Mouse (Mus musculus): ENCODE measurements around the gene Tomm40l. TPM values are rescaled to one million over a fixed set of nuclear protein-coding genes. Genes with fewer than 3 reads are reported as not detected.

The Tomm40l gene
- total RNA-seq, 4 experiments from 2014 or later: 69.3 to 85.0 (median 74.9) TPM

DNA sequence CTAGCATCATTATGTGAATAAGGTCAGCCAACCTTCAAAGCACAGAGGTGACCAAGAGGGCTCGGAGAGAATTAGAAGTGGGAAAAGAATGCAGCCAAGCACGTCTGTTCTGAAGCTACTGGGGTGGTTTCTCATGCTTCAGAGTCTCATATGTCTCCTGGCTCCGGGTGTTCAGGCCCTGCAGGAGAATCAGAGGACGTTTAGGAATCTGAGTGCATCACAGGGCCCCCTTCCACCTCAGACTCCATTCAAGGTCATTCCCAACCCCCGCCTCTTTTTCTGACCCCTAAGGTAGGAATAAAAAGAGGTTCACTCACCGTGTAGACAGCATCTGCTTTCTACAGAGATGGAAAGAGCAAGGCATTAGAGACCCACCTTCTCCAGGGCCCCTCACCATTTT, 7.4 kb upstream of the Tomm40l start:
- no peak for DNase-seq (ENCODE audit: low spot score in 2 of 2)

DNA sequence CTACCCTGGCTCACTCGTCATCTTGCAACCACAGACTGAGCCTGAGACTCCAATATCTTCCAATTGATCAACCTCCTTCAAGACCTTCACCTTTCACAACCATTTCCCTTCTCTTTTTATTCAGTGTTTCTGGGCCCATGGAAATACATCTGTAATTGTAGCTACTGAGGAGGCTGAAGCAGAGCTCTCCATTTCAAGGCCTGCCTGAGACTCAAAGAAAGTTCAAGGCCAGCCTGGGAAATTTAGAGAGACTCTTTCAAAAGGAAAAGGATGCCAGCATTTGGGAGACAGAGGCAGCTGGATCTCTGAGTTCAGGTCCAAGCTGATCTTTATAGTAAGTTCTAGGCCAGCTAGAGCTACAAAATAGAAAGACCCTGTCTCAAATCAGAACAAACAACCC, 5.6 kb upstream of the Tomm40l start:
- no peak for DNase-seq (ENCODE audit: low spot score in 2 of 2)

DNA sequence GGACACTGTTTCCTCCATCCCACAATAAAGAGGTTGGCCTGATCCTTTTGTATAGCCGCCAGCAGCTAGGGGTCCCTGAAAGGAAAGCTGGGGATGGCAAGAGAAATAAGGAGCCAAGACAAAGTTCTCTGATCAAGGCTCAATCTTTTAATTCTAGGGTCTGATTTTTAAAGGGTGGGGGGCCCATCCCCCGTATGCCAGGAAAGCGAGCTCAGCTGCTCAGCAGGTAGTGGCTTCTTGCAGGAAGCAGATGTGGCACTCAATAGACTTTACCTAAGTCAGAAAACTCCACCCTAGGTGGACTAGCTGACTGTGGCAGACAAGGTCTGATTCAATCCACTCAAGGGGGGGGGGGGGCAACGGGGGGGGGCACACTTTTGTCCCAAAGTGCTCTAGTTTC, 4.5 kb upstream of the Tomm40l start:
- no peak for DNase-seq (ENCODE audit: low spot score in 2 of 2)

DNA sequence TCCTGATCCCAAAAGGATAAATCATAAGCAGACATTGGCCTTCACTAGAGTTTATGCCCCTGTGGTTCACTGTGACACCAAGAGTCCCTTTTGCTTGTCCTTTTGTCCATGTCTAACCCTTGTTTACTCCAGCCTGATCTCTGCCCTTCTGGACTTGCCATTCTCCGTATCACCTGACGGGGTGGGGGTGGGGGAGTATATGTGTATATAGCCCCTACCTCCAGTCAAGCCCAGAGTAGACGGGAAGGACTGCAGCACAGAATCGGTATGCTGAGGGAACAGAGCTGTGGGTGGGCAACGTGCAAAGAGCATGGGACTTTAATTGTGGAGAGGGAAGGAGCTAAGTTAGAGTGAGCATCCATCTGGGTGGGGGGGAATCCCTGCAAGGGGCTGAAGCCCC, 2.5 kb upstream of the Tomm40l start, which contains the start of gene Apoa2:
Gene Apoa2, plus strand, starts transcription at position 198 of the 400 bp plus-strand sequence.
- no peak for DNase-seq (ENCODE audit: low spot score in 2 of 2)

DNA sequence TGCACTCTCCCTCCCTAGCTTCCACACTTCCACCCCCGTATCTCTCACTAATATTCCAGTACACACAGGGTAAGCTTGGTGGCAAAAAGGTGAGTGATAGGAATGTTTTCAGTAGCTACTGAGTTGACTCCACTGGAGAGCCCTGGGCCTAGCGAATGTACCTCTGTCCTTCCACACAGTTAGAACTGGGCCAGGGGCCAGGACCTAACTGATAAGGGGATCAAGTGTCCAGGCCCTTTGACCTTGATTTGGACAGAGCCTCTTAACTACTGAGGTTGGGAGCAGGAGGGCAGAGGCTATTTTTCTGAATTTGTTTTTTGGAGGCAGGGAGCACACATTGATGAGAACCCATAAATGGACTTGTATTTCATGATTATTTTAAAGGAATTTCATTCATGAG, 1.5 kb upstream of the Tomm40l start:
- no peak for DNase-seq (ENCODE audit: low spot score in 2 of 2)

DNA sequence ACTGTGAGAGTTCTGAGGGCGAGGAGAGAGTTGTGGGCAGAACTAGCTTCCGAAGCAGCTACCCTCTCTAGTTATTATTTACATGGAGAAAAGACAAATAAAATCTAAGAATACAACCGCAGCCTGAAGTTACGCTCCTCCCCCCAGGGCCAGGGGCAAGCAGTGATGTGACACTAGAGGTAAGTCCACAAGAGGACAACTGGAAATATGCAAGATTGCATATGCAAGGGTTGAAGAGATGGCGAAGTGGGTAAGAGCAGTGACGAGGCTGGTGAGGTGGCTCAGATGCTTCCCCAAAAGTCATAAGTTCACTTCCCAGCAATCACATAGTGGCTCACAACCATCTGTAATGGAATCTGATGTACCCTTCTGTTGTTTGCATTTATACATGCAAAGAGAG, 854 bp upstream of the Tomm40l start:
- DNase-seq (ENCODE audit: low spot score in 2 of 2): no peak

DNA sequence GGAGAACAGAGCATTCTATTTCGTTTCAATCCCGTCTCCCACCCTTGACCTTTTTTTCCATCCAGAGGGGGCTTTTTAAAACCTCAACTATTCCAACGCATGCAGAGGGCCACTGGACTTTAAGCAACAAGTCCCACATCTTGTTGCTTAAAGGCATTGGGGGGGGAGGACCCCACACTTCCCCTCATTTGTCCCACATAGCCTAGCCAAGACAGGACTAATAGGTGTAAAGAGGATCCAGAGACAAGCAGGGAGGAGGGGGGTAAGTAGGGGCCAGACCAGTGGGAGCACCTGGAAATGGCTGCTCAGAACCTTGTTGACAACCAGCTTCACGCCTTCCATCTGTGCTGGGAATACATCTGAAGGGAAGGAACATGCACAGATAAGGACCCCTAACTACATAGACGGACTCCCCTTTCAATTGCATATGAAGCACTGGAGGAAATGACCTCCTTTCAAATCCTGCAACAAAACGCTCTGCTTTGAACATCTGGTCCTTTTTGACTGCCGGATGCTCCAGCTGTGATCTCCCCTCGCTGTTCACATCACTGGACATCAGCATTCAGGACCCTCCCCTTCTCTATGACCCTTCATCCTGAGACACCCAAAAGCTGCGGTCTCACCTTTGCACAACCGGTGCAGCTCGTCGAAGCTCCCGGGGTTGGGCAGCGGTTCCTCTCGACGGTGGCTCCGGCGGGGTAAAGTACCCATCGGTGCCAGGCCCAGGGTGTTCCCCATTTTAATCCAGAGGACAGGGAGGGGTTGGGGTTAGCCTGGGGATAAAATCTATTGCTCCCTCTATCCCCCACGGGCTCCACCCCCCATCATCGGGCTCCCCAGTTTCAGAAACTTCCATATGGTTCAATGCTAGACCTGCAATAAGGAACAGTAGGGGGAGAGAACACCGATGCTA, 777 bp downstream of the Tomm40l start:
- no peak for DNase-seq (ENCODE audit: low spot score in 2 of 2)

DNA sequence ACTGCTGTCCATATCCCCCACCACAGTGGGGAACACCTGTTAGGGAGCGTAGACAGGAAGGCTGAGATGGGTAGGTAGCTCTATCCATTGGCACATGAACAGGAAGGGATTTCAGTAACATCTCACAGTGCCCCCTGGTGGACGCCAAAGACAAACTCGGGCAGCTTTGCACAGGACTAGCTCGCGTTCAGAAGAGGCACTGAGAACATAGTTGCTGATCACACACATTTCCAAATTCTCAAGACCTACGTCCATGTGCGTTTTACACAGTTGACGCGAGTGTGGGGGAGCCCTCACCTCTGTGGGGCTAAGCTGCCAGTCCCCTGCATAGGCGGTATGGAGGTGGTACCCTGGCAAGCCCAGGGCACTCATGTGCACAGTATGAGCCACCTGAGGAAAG, 1.4 kb downstream of the Tomm40l start:
- peak; percentile 81 to 93 for DNase-seq (ENCODE audit: low spot score in 2 of 2)

DNA sequence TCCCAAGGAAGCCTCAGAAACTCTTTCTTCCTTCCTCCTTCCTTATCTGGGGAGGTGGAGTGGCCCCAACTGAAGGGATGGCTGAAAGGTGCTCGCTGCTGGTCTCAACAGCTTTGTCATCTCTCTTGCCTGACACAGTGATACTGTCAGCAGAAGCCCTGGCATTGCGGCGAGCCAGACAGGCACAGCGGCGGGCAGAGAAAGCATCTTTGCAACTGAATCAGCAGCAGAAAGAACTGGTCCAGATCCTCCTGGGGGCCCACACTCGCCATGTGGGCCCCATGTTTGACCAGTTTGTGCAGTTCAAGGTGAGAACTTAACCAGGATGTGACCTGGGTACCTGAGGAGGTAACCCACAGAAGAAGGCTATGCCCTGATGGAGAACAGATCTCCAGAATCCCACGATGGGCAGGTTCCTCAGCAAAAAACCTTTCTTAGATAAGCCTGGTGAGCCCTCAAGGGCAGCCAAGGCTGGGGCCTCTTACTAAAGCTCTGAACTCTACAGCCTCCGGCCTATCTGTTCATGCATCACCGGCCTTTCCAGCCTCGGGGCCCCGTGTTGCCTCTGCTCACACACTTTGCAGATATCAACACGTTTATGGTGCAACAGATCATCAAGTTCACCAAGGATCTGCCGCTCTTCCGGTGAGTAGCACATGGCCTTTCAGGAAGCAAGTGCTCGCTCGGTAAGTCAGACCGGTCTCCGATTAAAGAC, 5.9 kb downstream of the Tomm40l start:
- no peak for DNase-seq (ENCODE audit: low spot score in 2 of 2)

DNA sequence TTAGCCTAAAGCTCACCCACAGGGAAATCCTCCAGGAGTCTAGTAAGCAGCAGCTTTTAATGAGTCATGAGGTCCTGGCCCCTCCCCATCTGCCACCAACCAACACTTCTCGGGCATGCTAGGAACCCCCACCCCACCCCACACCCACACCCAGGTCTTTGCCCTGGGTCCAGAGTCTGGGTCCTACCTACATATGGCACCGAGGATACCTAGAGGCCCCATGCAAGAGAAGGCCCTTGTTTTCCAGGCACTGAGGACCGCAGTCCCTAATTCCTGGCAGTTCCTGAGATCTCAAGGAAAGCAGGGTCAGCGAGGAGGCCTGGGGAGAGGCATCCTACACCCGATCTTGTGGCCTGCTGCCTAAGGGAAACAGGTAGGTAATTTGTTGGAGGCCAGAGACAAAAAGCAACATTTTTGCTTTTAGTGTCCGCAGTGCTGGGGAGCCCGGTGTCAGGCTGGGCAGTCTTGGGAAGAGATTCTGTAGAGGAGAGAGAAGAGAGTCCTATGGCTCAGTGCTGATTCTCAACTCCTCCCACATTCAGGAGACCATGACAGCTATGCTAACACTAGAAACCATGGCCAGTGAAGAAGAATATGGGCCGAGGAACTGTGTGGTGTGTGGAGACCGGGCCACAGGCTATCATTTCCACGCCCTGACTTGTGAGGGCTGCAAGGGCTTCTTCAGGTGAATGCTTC, 8.4 kb downstream of the Tomm40l start, which contains the start of gene Nr1i3:
Gene Nr1i3, plus strand, starts transcription at position 170 of the 696 bp plus-strand sequence.
- no peak for DNase-seq (ENCODE audit: low spot score in 2 of 2)

DNA sequence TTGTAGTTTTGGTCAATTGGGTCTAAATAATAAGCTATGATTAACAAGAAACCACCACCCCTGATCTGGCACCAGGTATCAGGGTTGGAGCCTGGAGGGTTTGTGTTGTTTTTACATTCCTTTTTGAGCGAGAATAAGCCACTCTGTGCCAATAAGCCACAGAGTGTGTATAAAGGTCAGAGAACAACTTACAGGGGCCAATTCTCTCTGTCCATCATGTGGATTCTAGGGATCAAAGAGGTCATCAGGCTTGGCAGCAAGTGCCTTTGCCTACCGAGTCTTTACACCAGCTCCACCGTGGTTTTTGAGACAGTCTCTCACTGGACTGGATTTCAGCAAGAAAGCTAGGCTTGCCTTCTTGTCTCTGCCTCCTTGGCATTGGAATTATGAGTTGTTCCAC, 9.5 kb downstream of the Tomm40l start:
- no peak for DNase-seq (ENCODE audit: low spot score in 2 of 2)

DNA sequence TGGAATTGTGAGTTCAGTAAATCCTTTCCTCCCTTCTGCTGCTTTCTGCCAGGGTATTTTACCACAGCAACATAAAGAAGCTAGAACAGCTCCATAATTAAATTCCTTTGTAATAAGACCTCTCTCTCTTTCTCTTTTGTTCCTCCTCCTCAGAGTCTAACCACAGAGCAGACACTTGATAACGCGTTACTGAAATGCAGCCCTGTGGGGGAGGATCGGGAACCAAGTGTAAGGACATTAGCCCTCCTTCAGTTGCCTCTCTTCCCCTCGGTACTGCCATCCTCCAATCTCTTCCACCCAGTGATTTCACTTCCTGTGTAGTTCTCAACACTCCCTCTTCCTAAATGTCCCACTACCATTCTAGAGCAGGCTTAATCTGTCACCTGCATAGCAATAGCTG, 12.9 kb downstream of the Tomm40l start:
- DNase-seq (ENCODE audit: low spot score in 2 of 2): no peak

DNA sequence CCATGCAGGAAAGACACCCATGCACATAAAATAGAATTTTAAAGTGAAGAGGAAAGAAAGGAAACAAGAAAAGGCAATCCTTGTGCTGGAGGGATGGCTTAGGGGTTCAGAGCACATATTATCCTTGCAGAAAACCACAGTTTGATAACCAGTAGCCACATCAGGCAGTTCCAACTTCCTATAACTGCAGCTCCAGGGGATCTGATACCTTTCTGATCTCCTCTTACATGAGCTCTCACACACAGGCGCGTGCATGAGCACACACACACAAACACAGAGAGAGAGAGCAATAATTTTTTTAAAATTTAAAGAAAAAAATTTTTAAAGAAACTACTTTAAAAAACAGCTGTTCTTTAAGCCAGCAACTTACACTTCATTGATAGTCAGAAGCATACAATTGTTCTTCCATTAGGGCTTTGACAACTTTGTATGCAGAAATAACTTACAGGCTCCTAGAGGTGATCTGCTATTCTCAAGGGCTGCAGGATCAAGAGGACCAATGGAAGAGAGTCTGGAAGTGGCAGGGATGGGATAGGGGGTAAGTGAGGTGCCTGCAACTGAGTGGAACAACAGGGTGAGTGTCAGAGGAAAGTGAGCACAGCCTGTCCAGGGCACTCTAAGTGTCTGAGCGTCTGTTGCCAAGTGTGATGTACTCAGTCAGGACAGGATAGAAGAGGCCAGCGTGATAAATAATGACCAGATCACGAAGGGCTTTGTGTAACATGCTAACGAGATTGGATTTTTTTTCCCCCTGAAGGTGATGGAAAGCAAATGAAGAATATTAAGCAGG, 16.4 kb downstream of the Tomm40l start:
- no peak for DNase-seq (ENCODE audit: low spot score in 2 of 2)

DNA sequence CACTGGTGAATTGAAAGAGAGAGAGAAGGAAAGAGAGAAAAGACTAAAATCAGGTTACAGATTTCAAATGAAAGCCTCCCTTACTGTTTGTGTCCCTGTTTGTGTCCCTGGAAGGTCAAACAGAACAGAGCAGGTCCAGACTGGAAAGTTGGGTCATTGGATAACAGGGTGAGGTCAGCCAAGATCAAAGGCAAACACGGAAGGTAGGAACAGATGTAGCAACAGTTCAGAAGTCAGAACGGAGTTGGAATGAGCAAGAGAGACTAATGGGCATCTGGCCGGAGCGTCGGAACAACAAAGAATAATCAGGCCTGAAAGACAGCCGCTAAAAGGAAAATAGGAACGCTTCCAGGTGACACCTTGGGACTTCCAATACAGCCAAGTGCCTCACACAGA, 18.1 kb downstream of the Tomm40l start:
- DNase-seq (ENCODE audit: low spot score in 2 of 2): no peak

DNA sequence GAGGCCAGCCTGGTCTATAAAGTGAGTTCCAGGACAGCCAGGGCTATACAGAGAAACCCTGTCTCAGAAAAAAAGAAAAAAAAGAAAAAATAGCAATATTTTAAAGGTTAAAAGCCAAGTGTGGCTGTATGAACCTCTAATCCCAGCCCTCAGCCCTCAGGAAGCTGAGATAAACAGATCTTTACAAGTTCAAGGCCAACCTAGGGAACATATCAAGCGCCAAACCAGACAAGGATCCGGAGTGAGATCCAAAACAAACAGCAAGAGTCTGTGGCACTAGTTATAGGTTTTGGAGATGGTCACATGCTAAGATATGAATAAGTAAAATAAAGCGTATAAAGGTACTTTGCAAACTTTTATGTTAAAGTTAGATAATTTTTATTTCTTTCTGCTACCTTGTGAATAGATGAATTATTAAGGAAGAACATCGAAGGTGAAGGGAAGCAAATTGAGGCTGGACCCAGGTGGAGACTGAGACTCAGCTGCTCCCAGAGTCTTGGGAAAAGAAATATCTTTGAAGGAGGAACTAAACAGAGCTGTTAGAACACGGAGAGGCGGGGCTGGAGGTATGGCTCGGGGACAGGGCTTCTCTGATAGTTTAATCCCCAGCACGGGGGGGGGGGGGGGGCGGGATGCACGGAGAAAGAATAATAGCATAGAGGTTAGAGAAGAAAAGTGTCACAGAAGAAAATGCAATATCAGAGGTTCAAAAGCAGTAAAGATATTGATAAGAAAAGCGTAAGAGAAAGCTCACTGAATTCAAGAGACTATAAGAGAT, 18.7 kb downstream of the Tomm40l start:
- no peak for DNase-seq (ENCODE audit: low spot score in 2 of 2)

DNA sequence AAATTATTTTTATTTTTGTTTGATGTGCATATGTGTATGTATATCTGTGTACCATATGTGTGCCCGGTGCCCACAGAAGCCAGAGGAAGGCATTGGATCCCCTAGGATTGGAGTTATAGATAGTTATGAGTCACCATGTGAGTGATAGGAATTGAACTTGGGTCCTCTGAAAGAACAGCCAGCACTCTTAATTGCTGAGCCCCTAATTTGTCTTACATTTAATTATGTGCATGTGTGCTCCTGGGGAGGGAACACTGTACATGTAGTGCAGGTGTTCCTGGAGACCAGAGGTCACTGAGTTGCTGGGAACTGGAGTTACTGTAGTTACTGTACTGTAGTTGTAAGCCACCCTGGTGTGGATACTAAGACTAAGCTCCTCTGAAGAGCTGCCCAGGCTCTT, 21.5 kb downstream of the Tomm40l start:
- DNase-seq (ENCODE audit: low spot score in 2 of 2): no peak

DNA sequence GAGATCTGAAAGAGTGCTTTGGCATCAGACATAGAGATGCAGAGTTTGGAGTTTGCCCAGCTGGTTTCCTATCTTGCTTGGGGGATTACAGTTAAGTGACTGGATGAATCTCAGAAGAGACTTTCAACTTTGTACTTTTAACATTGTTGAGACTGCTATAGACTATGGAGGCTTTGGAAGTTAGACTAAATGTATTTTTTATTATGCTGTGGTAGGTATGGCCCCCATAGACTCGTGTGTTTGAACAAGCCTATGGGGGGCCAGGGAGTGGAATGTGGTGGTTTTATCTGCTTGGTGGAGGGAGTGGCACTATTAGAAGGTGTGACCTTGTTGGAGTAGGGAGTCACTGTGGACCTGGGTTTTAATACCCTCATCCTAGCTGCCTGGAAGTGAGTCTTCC, 22.8 kb downstream of the Tomm40l start:
- DNase-seq (ENCODE audit: low spot score in 2 of 2): no peak

DNA sequence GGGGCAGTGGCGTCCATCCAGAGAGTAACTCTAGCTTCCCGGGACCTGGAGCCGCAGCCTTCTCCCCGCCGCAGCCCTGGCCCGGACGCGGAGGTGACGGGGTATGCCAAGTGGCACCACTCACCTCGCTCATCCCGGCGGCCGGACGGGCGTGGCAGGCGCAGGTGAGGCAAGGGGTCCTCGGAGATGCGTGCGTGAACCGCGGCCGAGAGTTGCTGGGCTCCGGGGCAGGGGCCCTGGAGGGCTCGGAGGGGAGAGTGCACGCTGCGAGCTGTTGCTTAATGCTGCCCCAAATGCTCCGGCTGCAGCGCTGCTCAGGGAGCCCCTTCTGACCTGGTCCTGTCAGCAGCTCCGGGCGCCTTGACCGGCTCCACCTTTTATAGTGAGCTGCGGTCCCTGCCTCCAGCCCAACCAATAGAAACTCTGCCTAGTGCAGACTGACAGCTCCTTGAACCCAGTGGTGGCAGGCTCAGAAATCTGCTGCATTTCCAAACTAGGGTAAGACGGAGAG, 26.4 kb downstream of the Tomm40l start, which contains the start of gene Pcp4l1:
Gene Pcp4l1, minus strand, starts transcription at position 382 of the 511 bp plus-strand sequence.
- peak; percentile 25 to 34 for DNase-seq (ENCODE audit: low spot score in 2 of 2)

DNA sequence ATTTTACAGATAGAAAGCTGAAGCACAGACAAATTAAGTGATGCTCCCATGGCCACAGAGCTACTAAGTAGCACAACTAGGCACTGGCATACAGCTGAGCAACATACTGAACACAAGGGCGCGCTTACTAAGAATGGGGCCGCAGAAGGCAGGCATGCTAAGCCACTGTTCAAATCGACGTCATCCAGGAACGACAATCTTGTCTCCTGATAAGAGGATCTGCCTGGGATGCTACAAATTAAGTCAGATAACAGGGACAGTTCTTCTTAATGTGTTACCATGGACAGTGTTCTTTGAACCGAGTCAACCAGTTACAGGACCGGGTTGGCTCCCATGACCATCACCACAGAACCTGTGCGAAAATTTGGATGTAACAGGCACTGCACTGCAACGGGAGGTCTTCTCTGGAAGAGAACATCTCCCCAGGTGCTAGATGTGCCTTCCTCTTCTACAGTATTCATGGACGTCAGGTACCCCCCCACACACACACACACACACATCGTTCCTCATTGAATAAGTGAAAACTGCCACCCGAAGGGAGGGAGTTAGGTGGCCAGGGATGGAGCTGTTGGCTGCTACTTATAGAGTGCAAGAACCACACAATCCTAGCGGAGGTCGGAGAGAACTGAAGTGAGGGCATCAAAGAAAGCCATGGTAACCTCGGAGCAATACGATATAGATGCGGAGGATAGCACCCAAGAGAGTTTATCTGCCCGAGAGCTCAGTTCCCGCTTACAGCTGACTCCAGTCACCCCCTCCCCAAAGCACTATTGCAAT, 27.1 kb downstream of the Tomm40l start:
- DNase-seq (ENCODE audit: low spot score in 2 of 2): no peak
